Mouse (Mus musculus) E14TG2a.4 (cell line): ENCODE measurements at regions not wholly inside any gene's neighbourhood (a gene's known extent, or its start where the extent isn't known, plus 50 kb on each side); places are given as distances from the start of the nearest gene placed in this dataset.

Experiments
- H3K27me3 ChIP-seq: 2 replicates; pipeline ENCODE4 v1.6.1; 2014; ENCODE audit warnings: low read length, control low read depth; ENCODE audit not compliant: insufficient read depth
- H3K36me3 ChIP-seq: 2 replicates; pipeline ENCODE4 v1.6.1; 2014; ENCODE audit warnings: low read length, control low read depth; ENCODE audit not compliant: insufficient read depth
- H3K4me1 ChIP-seq: replicated peaks from 2 replicates; pipeline ENCODE4 v1.6.1; 2014; ENCODE audit warnings: low read depth, low read length, control low read depth
- H3K4me3 ChIP-seq: replicated peaks from 2 replicates; pipeline ENCODE4 v1.5.1; 2014; ENCODE audit warnings: mild to moderate bottlenecking, low read length
- H3K9me3 ChIP-seq: 2 replicates; pipeline ENCODE4 v1.6.1; 2014; ENCODE audit warnings: low read length, control low read depth
- CTCF ChIP-seq: conservative IDR thresholded peaks from 2 replicates; pipeline ENCODE4 v1.5.1; 2014; ENCODE audit warnings: low read length
- NANOG ChIP-seq: IDR thresholded peaks from 2 replicates; pipeline ENCODE4 v1.6.1; 2014; ENCODE audit warnings: borderline replicate concordance, low read length, mixed read lengths
- POU5F1 ChIP-seq: IDR thresholded peaks from 2 replicates; pipeline ENCODE4 v1.6.1; 2014; ENCODE audit warnings: low read length, borderline replicate concordance

GRCm38 (mm10) chr6:52064176-52065015 is 52.0 kb upstream of the Skap2 start:
- TF ChIP-seq POU5F1 (no peak), CTCF (no peak), NANOG (no peak)
- H3K9me3 ChIP-seq: peaks cover 9% of the 10 kb centered on the region
- peaks cover 10% of the 10 kb centered on the region for H3K4me1 ChIP-seq
- H3K36me3 ChIP-seq: no peaks in the 10 kb centered on the region
- peaks cover 3% of the 10 kb centered on the region; the same call in 1 of the 2 replicates for H3K27me3 ChIP-seq
- no peak overlapping the region for H3K4me3 ChIP-seq
